Mouse (Mus musculus) CH12.LX (cell line): ENCODE measurements at regions not wholly inside any gene's neighbourhood (a gene's known extent, or its start where the extent isn't known, plus 50 kb on each side); places are given as distances from the start of the nearest gene placed in this dataset.

ENCODE experiments used
- DNase-seq: peaks from one replicate; pipeline ENCODE4 v3.0.0-alpha.2; 2013; ENCODE audit errors: extremely low read depth
- H3K27ac ChIP-seq: 2 replicates; pipeline ENCODE4 v1.5.1; 2012; ENCODE audit warnings: low read depth, mild to moderate bottlenecking, control low read depth, moderate library complexity; ENCODE audit not compliant: insufficient read depth
- H3K27me3 ChIP-seq: replicated peaks from 2 replicates; pipeline ENCODE3; 2012; ENCODE audit warnings: inconsistent platforms
- H3K36me3 ChIP-seq, 2 experiments: replicated peaks in 1 of 2; 2 replicates each; pipeline versions ENCODE3 to v1.6.1; 2012; ENCODE audit warnings: inconsistent platforms in 1 of 2, low read length in 1 of 2, mild to moderate bottlenecking in 1 of 2, mixed read lengths in 1 of 2, moderate library complexity in 1 of 2; ENCODE audit not compliant: control insufficient read depth in 1 of 2, insufficient read depth in 1 of 2
- H3K4me1 ChIP-seq, 2 experiments: 2 replicates each; pipeline ENCODE4 v1.6.1; 2012; ENCODE audit warnings: inconsistent platforms in 1 of 2, moderate library complexity in 1 of 2; ENCODE audit not compliant: insufficient read depth in 2 of 2, control insufficient read depth in 1 of 2
- H3K4me2 ChIP-seq: 2 replicates; pipeline ENCODE4 v1.6.1; 2012; ENCODE audit warnings: low read depth, mild to moderate bottlenecking, control low read depth; ENCODE audit not compliant: poor library complexity, insufficient read depth, severe bottlenecking
- H3K4me3 ChIP-seq, 3 experiments: fragments of 150-350 bp in 1 of 3; sonication (generic) in 1 of 3; replicated peaks in 1 of 3; 2 replicates each; pipeline versions ENCODE3 to v1.5.1; 2011 to 2012; ENCODE audit warnings: low read depth in 2 of 3, low read length in 2 of 3, mild to moderate bottlenecking in 2 of 3, moderate library complexity in 2 of 3, control low read depth in 1 of 3, improper control_type of control experiment in 1 of 3, inconsistent platforms in 1 of 3, mixed read lengths in 1 of 3; ENCODE audit not compliant: poor library complexity in 1 of 3
- H3K79me2 ChIP-seq: replicated peaks from 2 replicates; pipeline ENCODE4 v1.6.1; 2012; ENCODE audit warnings: mild to moderate bottlenecking, moderate library complexity; ENCODE audit not compliant: control insufficient read depth, poor library complexity, insufficient read depth, severe bottlenecking; ENCODE audit errors: extremely low read depth
- H3K9ac ChIP-seq: 2 replicates; pipeline ENCODE4 v1.6.1; 2012; ENCODE audit warnings: low read depth, mild to moderate bottlenecking, control low read depth, moderate library complexity; ENCODE audit not compliant: insufficient read depth
- H3K9me3 ChIP-seq: replicated peaks from 2 replicates; pipeline ENCODE3; 2012; ENCODE audit warnings: low read length, inconsistent platforms, mixed read lengths
- BHLHE40 ChIP-seq: IDR thresholded peaks from 2 replicates; pipeline ENCODE4 v1.6.1; 2011; ENCODE audit warnings: mild to moderate bottlenecking, low read depth, low read length, improper control_type of control experiment
- CHD2 ChIP-seq: IDR thresholded peaks from 2 replicates; pipeline ENCODE4 v1.6.1; 2011; ENCODE audit warnings: low read length, improper control_type of control experiment
- CTCF ChIP-seq, 2 experiments: IDR thresholded peaks in 1 of 2; conservative IDR thresholded peaks in 1 of 2; 2 replicates each; pipeline ENCODE4 v1.5.1; 2011 to 2012; ENCODE audit warnings: low read depth in 2 of 2, low read length in 2 of 2, improper control_type of control experiment in 1 of 2, inconsistent platforms in 1 of 2, mild to moderate bottlenecking in 1 of 2, moderate library complexity in 1 of 2
- E2F4 ChIP-seq: IDR thresholded peaks from 2 replicates; pipeline ENCODE4 v1.6.1; 2011; ENCODE audit warnings: low read depth, low read length, improper control_type of control experiment; ENCODE audit not compliant: insufficient replicate concordance
- EP300 ChIP-seq: IDR thresholded peaks from 2 replicates; pipeline ENCODE4 v1.6.1; 2011; ENCODE audit warnings: low read length, improper control_type of control experiment
- ETS1 ChIP-seq: conservative IDR thresholded peaks from 2 replicates; pipeline ENCODE4 v1.6.1; 2012; ENCODE audit warnings: low read depth, mild to moderate bottlenecking, inconsistent platforms, low read length, improper control_type of control experiment, moderate library complexity
- HCFC1 ChIP-seq: IDR thresholded peaks from 2 replicates; pipeline ENCODE4 v1.6.1; 2012; ENCODE audit warnings: low read depth, mild to moderate bottlenecking, inconsistent platforms, low read length, improper control_type of control experiment
- JUN ChIP-seq: IDR thresholded peaks from 2 replicates; pipeline ENCODE4 v1.6.1; 2011; ENCODE audit warnings: low read depth, mild to moderate bottlenecking, low read length, improper control_type of control experiment, moderate library complexity; ENCODE audit not compliant: insufficient read depth
- KAT2A ChIP-seq: IDR thresholded peaks from 2 replicates; pipeline ENCODE4 v1.6.1; 2012; ENCODE audit warnings: low read length, improper control_type of control experiment, inconsistent platforms; ENCODE audit not compliant: insufficient replicate concordance
- MAFK ChIP-seq: IDR thresholded peaks from 2 replicates; pipeline ENCODE4 v1.6.1; 2011; ENCODE audit warnings: low read length, improper control_type of control experiment; ENCODE audit not compliant: insufficient replicate concordance
- MAX ChIP-seq: IDR thresholded peaks from 2 replicates; pipeline ENCODE4 v1.6.1; 2011; ENCODE audit warnings: low read length, improper control_type of control experiment
- MAZ ChIP-seq: IDR thresholded peaks from 2 replicates; pipeline ENCODE4 v1.6.1; 2012; ENCODE audit warnings: low read depth, mild to moderate bottlenecking, inconsistent platforms, low read length, improper control_type of control experiment, moderate library complexity
- MEF2A ChIP-seq: IDR thresholded peaks from 2 replicates; pipeline ENCODE4 v1.6.1; 2014; ENCODE audit warnings: low read depth, mild to moderate bottlenecking, inconsistent platforms, low read length, improper control_type of control experiment, borderline replicate concordance
- NELFE ChIP-seq: IDR thresholded peaks from 2 replicates; pipeline ENCODE4 v1.6.1; 2011; ENCODE audit warnings: low read depth, low read length, improper control_type of control experiment
- POLR2AphosphoS2 ChIP-seq: IDR thresholded peaks from 2 replicates; pipeline ENCODE4 v1.6.1; 2011; ENCODE audit warnings: low read depth, low read length, improper control_type of control experiment
- RCOR1 ChIP-seq: conservative IDR thresholded peaks from 2 replicates; pipeline ENCODE4 v1.6.1; 2012; ENCODE audit warnings: low read depth, mild to moderate bottlenecking, inconsistent platforms, low read length, improper control_type of control experiment
- SIN3A ChIP-seq: IDR thresholded peaks from 2 replicates; pipeline ENCODE4 v1.6.1; 2012; ENCODE audit warnings: low read length, improper control_type of control experiment, inconsistent platforms
- SMC3 ChIP-seq: IDR thresholded peaks from 2 replicates; pipeline ENCODE4 v1.6.1; 2011; ENCODE audit warnings: low read depth, low read length, improper control_type of control experiment
- TBP ChIP-seq: conservative IDR thresholded peaks from 2 replicates; pipeline ENCODE4 v1.6.1; 2011; ENCODE audit warnings: low read depth, low read length, improper control_type of control experiment
- TCF12 ChIP-seq: IDR thresholded peaks from 2 replicates; pipeline ENCODE4 v1.6.1; 2014; ENCODE audit warnings: low read depth, mild to moderate bottlenecking, inconsistent platforms, low read length, improper control_type of control experiment
- UBTF ChIP-seq: IDR thresholded peaks from 2 replicates; pipeline ENCODE4 v1.6.1; 2012; ENCODE audit warnings: low read depth, mild to moderate bottlenecking, inconsistent platforms, low read length, improper control_type of control experiment, moderate library complexity
- USF1 ChIP-seq: IDR thresholded peaks from 2 replicates; pipeline ENCODE4 v1.6.1; 2014; ENCODE audit warnings: low read depth, mild to moderate bottlenecking, inconsistent platforms, low read length, improper control_type of control experiment
- USF2 ChIP-seq: conservative IDR thresholded peaks from 2 replicates; pipeline ENCODE4 v1.6.1; 2011; ENCODE audit warnings: low read depth, low read length, improper control_type of control experiment
- ZC3H11A ChIP-seq: IDR thresholded peaks from 2 replicates; pipeline ENCODE4 v1.6.1; 2012; ENCODE audit warnings: low read depth, mild to moderate bottlenecking, inconsistent platforms, low read length, improper control_type of control experiment
- ZMIZ1 ChIP-seq: IDR thresholded peaks from 2 replicates; pipeline ENCODE4 v1.6.1; 2012; ENCODE audit warnings: low read depth, mild to moderate bottlenecking, inconsistent platforms, low read length, improper control_type of control experiment
- ZNF384 ChIP-seq: IDR thresholded peaks from 2 replicates; pipeline ENCODE4 v1.6.1; 2012; ENCODE audit warnings: low read depth, low read length, improper control_type of control experiment, inconsistent platforms
- dilution Hi-C: fragments of 300-500 bp; cut with MboI; formaldehyde crosslinking; loops from 2 replicates; pipeline ENCODE4 v1.14.3; 2020; ENCODE audit warnings: low sequenced_read_pairs; ENCODE audit not compliant: extremely low pct_unique_long_range_greater_than_20kb, extremely low pct_ligation_motif_present
- in situ Hi-C: fragments of 300-500 bp; cut with MboI; formaldehyde crosslinking; loops from 3 replicates; pipeline ENCODE4 v1.14.3; 2019; ENCODE audit warnings: low sequenced_read_pairs, low pct_ligation_motif_present, low pct_unique_long_range_greater_than_20kb, mixed read lengths

- Histone ChIP-seq H3K36me3 (no peaks in the 10 kb centered on the region), H3K27ac (no peak overlapping the region), H3K27me3 (no peaks in the 10 kb centered on the region), H3K4me3 (no peak overlapping the region), H3K9ac (no peak overlapping the region), H3K4me1 (no peaks in the 10 kb centered on the region), H3K79me2 (no peaks in the 10 kb centered on the region), H3K9me3 (peaks cover 51% of the 10 kb centered on the region), H3K4me2 (no peak overlapping the region)
- in situ Hi-C loops (no loop called here), dilution Hi-C loops (no loop called here)
- DNase-seq: no peak
- no peak for TF ChIP-seq RCOR1
- no peak for TF ChIP-seq USF2
- TF ChIP-seq SIN3A: no peak
- TF ChIP-seq NELFE: no peak
- no peak for TF ChIP-seq ETS1
- no peak for TF ChIP-seq TBP
- no peak for TF ChIP-seq BHLHE40
- no peak for TF ChIP-seq MAFK
- no peak for TF ChIP-seq MAZ
- TF ChIP-seq UBTF: no peak
- no peak for TF ChIP-seq CHD2
- no peak for TF ChIP-seq POLR2AphosphoS2
- no peak for TF ChIP-seq ZMIZ1
- TF ChIP-seq USF1: no peak
- no peak for TF ChIP-seq EP300
- no peak for TF ChIP-seq TCF12
- no peak for TF ChIP-seq ZC3H11A
- no peak for TF ChIP-seq CTCF (conservative IDR thresholded peaks at IDR 0.05 in 1 of 2, IDR thresholded peaks at IDR 0.05 in 1 of 2; ENCODE audit: low read depth in 2 of 2, low read length in 2 of 2)
- no peak for TF ChIP-seq HCFC1
- no peak for TF ChIP-seq MAX
- TF ChIP-seq, all 38 proteins: peak for 0
These were observed 178.7 kb downstream of the Lrig3 start for GRCm38 (mm10) chr10:126144609-126145202.

- no peaks in the 10 kb centered on the region for H3K4me1 ChIP-seq
- dilution Hi-C loops (no loop called here), in situ Hi-C loops (no loop called here)
These were observed 191.3 kb downstream of the Lrig3 start for GRCm38 (mm10) chr10:126157300-126157699.

More at GRCm38 (mm10) chr10:126157300-126157699, 191.3 kb downstream of the Lrig3 start:
- no peak overlapping the region for H3K9ac ChIP-seq
- TF ChIP-seq USF2: no peak
- no peak for TF ChIP-seq E2F4
- TF ChIP-seq ZNF384: no peak
- TF ChIP-seq SMC3: no peak
- TF ChIP-seq CHD2: no peak
- TF ChIP-seq KAT2A: no peak
- no peak for TF ChIP-seq JUN
- no peak for TF ChIP-seq BHLHE40
- no peak for TF ChIP-seq NELFE
- TF ChIP-seq MEF2A: no peak
- TF ChIP-seq TBP: no peak
- no peak overlapping the region for H3K27ac ChIP-seq
- H3K4me3 ChIP-seq: no peak overlapping the region
- H3K9me3 ChIP-seq: peaks cover 66% of the 10 kb centered on the region
- no peaks in the 10 kb centered on the region for H3K79me2 ChIP-seq
- H3K4me2 ChIP-seq: no peak overlapping the region
- DNase-seq: no peak
- H3K36me3 ChIP-seq: no peaks in the 10 kb centered on the region
- H3K27me3 ChIP-seq: no peaks in the 10 kb centered on the region
